Mouse (Mus musculus) lung, adult 18-20 months (tissue): ENCODE results near the gene Creld2.
"Not testable (repeated sequence)": the region's sequence is repeated elsewhere in the genome, so short reads cannot be mapped to it uniquely, and the experiment has no call there.

Experiments used
- DNase-seq, 2 experiments: peaks; one replicate each; pipeline ENCODE4 v3.0.0; 2022; ENCODE audit warnings: mixed read lengths in 2 of 2

The Creld2 gene

GRCm38 (mm10) chr15:88819026-88819905 lies at the start of gene Creld2, which contains the start of gene Alg12:
Gene Creld2 (plus strand): TSS chr15:88819646.
Gene Alg12 (minus strand): TSS chr15:88819318.
- DNase-seq, result peak; percentile 100

- not testable (repeated sequence) for DNase-seq
Observed at GRCm38 (mm10) chr15:88774630-88775029, 44.8 kb upstream of the Creld2 start.

- no peak for DNase-seq
Observed at GRCm38 (mm10) chr15:88792140-88792850, 27.2 kb upstream of the Creld2 start.

- DNase-seq, result not testable (repeated sequence)
Observed at GRCm38 (mm10) chr15:88794729-88795128, 24.7 kb upstream of the Creld2 start.

- DNase-seq, result peak; percentile 80 to 91
Observed at GRCm38 (mm10) chr15:88799950-88800371, 19.5 kb upstream of the Creld2 start.

DNA sequence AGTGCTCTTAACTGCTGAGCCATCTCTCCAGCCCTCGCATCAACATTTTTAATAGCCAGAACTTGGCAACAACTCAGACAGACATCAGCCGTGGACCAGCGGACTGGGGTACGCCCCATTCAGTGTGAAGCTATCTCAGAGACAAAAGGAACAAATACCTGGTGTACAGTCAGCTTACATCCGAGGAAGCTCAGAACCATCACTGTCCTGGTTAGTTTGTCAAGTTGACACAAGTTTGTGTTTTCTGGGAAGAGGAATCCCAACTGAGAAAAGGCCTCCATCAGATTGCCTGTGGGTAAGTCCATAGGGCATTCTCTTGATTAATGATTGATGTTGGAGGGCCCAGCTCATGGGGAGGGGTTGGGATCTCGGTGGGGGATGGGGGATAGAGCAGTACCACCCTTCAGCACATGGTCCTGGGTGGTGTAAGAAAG lies 18.5 kb upstream of the Creld2 start:
- no peak for DNase-seq

DNA sequence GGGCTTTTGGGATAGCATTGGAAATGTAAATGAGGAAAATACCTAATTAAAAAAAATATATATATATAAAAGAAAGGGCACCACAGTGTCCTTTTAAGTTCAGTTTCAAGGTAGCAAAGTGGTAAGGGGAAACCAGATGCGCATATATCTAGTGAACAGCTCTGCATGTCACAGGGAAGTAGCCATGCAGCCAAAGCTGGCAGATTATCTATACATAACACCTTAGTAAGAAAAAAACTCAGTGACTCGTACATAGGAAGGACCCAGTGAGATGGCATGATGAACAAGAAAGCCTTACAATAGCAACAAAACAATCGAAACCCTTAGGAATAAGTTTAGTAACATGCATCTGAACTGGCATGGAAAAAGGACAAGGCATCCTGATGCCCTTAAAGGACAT lies 17.5 kb upstream of the Creld2 start:
- DNase-seq, result no peak

GRCm38 (mm10) chr15:88802348-88802747 lies 17.1 kb upstream of the Creld2 start:
- DNase-seq, result no peak

- DNase-seq, result no peak
Observed at GRCm38 (mm10) chr15:88808121-88808520, 11.3 kb upstream of the Creld2 start.

- no peak for DNase-seq
Observed at GRCm38 (mm10) chr15:88810369-88810768, 9.1 kb upstream of the Creld2 start.

GRCm38 (mm10) chr15:88813262-88813661 lies 6.2 kb upstream of the Creld2 start:
- DNase-seq, result no peak

- not testable (repeated sequence) for DNase-seq
Observed at GRCm38 (mm10) chr15:88813873-88814272, 5.6 kb upstream of the Creld2 start.

GRCm38 (mm10) chr15:88814411-88815047 lies 4.9 kb upstream of the Creld2 start:
- no peak for DNase-seq

- DNase-seq, result no peak
Observed at GRCm38 (mm10) chr15:88815196-88815700, 4.2 kb upstream of the Creld2 start.

DNA sequence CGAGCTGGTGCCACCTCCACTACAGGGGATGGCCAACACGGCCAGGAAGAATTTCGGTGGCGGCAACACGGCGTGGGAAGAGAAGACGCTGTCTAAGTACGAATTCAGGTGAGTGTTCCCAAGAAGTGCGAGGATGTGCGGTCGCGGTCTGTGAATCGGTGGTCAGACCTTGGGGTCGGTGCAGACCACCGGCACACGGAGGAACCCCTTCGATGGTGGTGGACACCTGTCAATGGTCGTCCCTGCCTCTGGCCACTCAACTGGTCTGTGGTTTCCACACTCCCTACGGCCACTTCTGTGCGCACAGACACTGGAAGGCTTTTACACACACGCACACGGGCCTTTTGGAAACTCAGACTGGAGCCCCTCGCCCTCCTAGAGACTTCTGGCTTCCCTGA lies 459 bp downstream of the Creld2 start:
- peak in 1 of 2 experiments; percentile 28 for DNase-seq

GRCm38 (mm10) chr15:88821403-88821802 lies 2.0 kb downstream of the Creld2 start:
- no peak for DNase-seq

DNA sequence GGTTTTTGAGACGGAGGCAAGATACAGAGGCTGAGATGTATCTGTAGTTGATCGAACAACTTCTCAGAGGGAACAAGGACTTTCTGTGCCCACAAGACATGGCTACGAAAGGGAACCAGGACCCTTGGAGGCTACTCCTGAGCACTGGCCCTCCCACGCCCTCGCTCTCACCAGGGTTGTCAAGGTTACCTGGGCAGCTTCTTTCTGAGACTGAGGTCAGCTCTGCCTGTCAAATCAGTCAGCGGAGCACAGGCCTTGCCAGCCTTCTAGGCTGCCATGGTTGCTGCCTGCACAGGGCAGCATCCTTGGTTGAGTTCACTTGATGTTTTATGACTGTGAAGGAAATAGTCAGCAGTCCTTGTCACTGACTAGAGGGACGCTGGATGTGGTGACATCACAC lies 3.1 kb downstream of the Creld2 start:
- no peak for DNase-seq

- DNase-seq, result no peak
Observed at GRCm38 (mm10) chr15:88823376-88823775, 3.9 kb downstream of the Creld2 start.

DNA sequence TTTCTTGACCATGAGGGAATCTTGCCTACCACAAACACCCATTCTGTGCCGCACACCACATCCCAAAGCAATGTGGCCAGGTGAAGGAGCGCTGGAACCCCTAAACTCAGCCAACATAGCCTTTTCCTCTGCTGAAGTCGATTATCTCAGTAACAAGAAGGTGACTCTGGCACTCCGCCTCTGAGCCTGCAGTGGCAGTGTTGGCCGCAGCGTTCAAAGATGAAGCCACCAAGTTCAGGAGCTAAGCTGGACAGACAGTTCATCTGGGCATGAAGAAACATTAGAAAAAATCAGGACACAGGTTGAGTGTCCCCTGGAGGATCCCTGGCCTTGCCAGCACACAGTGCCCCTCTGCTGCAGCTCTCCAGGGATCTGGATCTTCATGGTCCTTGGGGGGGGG lies 8.0 kb downstream of the Creld2 start:
- no peak for DNase-seq

DNA sequence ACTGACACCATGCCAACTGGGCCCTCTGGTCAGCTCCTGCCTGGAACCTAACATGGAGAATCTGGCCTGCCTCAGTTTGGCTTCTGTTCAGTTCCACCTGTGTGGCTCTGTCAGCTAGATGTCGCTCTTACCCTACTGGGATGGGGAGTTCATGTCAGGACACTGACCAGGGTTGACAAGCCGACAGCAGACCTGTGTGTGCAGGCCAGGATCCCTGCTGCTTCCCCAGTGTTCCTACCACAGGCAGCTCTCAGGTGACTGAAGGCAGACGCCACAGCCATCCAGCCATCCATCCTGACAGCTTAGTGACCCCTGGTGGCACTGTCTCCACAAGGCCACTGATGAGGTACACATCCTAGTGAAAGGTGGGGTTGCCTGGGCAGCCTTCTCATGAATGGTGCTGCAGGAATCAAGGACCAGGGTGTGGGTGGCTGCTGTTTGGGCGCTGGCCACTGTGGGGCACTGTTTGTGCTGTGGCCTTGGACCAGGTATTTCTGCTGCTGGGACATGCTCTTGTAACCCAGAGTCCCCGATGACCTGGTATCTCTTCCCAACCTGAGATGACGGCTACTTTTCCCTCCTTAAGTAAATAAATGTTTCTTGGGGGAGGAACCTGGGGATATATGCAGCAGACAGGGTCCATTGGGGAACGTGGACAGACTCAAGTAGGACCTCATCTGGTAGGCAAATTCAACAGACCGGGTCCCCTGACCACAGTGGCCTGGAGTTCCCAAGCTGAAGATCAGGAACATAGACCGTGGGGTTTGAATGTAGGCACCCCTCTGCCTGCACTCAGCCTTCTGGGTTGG lies 8.7 kb downstream of the Creld2 start:
- DNase-seq, result peak; percentile 75 to 82

DNA sequence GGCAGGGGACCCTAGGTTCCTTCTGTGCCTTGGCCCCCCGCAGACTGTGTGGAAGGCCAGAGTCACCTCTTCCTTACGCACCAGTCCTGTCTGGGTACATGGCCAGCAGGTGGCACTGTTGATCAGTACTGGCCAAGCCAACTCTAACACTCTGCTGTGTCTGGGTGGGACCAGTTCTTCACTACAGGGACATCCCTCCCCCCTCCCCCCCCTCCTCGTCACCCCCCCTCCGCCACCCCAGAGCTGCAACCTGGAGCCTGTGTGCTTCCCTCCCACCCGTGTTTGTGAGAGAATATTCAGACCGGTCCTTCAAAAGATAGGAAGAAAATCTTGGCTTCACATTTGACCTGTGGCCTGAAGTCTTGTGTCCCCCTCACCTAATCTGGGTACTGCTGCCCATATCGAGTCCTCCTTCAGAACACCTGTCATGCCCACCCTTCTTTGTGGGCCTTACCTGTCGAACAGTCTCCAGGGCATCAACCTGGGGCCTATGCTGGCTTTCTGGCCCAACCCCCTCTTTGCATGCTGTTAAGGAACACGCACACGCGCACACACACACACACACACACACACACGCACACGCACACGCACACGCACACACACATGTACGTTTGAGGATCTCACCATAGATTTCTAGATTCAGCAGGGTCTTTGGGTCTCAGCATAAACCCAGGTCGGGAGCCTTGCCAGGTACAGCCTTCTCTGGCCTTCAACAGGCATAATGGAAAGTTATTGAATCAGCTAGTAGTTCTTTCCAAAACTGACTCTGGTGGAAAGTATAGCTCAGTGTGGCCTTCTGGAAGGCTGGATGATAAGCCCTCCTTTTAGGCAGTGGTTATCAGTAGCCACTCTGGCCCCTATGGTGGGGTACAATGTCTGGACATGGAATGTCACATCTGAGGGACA lies 9.6 kb downstream of the Creld2 start:
- DNase-seq, result peak; percentile 88 to 92
